Mouse (Mus musculus): ENCODE measurements around the gene Fh1.

GRCm38 (mm10) chr1:175625257-175625879 is at the start of gene Fh1:
- TF ChIP-seq POLR2A (IDR thresholded peaks at IDR 0.05; ENCODE audit: control insufficient read depth, low read depth, low read length) (peak; percentile 97), CTCF (IDR thresholded peaks at IDR 0.05; ENCODE audit: control insufficient read depth, insufficient read depth, insufficient replicate concordance, low read depth, low read length) (no peak)
